Mouse (Mus musculus): ENCODE measurements at regions not wholly inside any gene's neighbourhood (a gene's known extent, or its start where the extent isn't known, plus 50 kb on each side); places are given as distances from the start of the nearest gene placed in this dataset.

DNA sequence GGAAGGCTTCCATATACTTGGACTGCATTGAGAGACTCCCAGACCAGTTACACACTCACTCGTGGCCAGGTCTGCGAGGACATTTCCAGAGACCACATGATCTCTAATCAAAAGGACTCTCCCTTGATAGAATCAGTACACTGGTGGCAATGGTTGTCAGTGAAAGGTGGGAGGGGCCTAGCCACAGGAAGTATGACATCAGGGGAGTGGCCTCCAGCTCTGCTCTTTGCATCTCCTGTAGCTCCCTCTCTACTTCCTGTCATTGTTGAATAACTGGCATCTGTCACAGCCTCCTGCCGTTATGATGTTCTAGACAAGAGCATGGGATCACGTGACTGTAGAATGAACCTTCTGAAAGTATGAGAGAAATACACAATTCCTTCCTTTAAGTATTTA is 164.3 kb upstream of the Cdh4 start:
- H3K4me1 ChIP-seq (replicated peaks; ENCODE audit: control insufficient read depth, insufficient read depth, low read length) = no peaks in the 10 kb centered on the region
- DNase-seq (ENCODE audit: low spot score) = no peak

DNA sequence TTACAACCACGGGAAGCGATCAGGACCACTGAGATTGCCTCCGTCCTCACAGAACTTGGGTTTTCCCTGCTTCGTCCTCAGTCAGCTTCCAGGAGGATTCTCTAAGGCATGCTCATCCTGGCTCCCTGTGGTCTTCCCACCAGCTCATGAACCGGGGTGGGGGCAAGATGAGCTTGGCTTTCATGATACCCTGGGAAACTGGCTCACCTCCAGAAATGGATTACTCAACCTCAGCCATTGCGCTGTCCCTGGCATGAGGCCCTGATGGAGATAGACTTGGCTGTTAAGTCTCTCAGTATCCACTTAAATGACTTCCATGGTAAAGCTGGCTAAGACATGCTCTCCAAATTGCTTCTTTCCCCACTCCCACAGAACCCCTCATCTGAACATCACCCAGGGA is 160.0 kb upstream of the Cdh4 start:
- Histone ChIP-seq H3K27me3 (ENCODE audit: control insufficient read depth, insufficient read depth, low read length) (no peaks in the 10 kb centered on the region), H3K4me3 (replicated peaks; ENCODE audit: low read length) (no peak overlapping the region), H3K27ac (no peak overlapping the region), H3K9ac (no peak overlapping the region), H3K36me3 (replicated peaks; ENCODE audit: control insufficient read depth, insufficient read depth) (no peaks in the 10 kb centered on the region), H3K4me2 (replicated peaks) (no peak overlapping the region), H3K9me3 (ENCODE audit: control insufficient read depth, low read length) (no peaks in the 10 kb centered on the region), H3K4me1 (replicated peaks; ENCODE audit: control insufficient read depth, insufficient read depth, low read length) (no peaks in the 10 kb centered on the region)
- DNase-seq (ENCODE audit: low spot score) (no peak), ATAC-seq (ENCODE audit: low FRiP score) (no peak)
- 69% methylated on average over 6 of the region's 6 CpGs for WGBS

More for the DNA sequence above, 164.3 kb upstream of the Cdh4 start:
- no peak overlapping the region for H3K27ac ChIP-seq
- H3K4me2 ChIP-seq (replicated peaks) = no peak overlapping the region
- no peak overlapping the region for H3K4me3 ChIP-seq (replicated peaks; ENCODE audit: low read length)
- H3K27me3 ChIP-seq (ENCODE audit: control insufficient read depth, insufficient read depth, low read length) = no peaks in the 10 kb centered on the region
- no peaks in the 10 kb centered on the region for H3K9me3 ChIP-seq (ENCODE audit: control insufficient read depth, low read length)
- no peak for ATAC-seq (ENCODE audit: low FRiP score)
- WGBS = 83% methylated on average over 4 of the region's 4 CpGs
- no peak overlapping the region for H3K9ac ChIP-seq
- no peaks in the 10 kb centered on the region for H3K36me3 ChIP-seq (replicated peaks; ENCODE audit: control insufficient read depth, insufficient read depth)

DNA sequence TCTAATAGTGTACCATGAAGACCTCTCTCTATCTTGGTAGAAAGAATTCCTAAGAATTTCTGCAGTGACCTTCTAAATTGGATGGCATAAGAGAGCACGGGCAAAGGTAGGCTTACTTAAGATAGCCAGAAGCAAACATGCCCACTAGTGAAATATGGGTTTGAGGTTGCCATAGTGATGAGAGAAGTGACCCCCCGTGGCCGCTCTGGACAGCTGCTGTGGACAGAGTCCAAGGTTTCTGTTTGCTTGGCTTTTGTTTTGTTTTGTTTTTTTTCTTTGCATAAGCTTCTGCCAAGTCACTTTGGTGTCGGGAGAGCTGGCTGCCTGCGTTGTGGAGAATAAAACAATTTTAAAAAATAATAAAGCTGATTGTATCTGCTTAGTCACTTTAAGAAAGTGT is 151.8 kb upstream of the Cdh4 start:
- ATAC-seq (ENCODE audit: low FRiP score) (no peak), DNase-seq (ENCODE audit: low spot score) (no peak)
- Histone ChIP-seq H3K4me1 (replicated peaks; ENCODE audit: control insufficient read depth, insufficient read depth, low read length) (peaks cover 37% of the 10 kb centered on the region), H3K4me2 (replicated peaks) (no peak overlapping the region), H3K27ac (no peak overlapping the region), H3K4me3 (replicated peaks; ENCODE audit: low read length) (no peak overlapping the region), H3K36me3 (replicated peaks; ENCODE audit: control insufficient read depth, insufficient read depth) (no peaks in the 10 kb centered on the region), H3K9ac (no peak overlapping the region), H3K9me3 (ENCODE audit: control insufficient read depth, low read length) (no peaks in the 10 kb centered on the region), H3K27me3 (ENCODE audit: control insufficient read depth, insufficient read depth, low read length) (no peaks in the 10 kb centered on the region)
- 37% methylated on average over 5 of the region's 5 CpGs for WGBS

DNA sequence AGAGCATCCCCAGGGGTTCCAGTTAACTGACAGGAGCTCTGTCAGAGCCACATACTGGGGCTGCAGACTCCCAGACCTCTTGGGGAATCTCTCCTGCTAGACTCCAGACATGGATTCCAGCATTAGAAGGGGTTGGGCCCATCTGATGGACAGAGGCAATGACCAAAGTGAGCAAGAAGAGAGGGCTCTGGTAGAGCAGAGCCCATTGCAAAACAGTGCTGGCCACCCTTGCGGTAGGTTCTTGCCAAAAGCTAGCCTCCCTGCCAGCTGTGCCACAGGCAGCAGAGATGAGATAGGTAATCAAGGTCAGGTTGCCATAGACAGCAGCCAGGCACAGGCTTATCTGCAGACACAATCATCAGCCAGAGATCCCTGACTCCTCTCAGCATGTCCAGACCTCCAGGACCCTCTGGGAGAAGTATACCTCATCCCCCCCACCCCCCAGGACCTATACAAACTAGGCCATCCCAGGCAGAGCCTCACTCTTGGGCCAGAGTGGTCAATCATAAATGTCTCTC is 151.1 kb upstream of the Cdh4 start:
- Histone ChIP-seq H3K27ac (no peak overlapping the region), H3K4me2 (replicated peaks) (no peak overlapping the region), H3K4me3 (replicated peaks; ENCODE audit: low read length) (no peak overlapping the region), H3K27me3 (ENCODE audit: control insufficient read depth, insufficient read depth, low read length) (no peaks in the 10 kb centered on the region), H3K4me1 (replicated peaks; ENCODE audit: control insufficient read depth, insufficient read depth, low read length) (peaks cover 37% of the 10 kb centered on the region), H3K9ac (no peak overlapping the region), H3K9me3 (ENCODE audit: control insufficient read depth, low read length) (no peaks in the 10 kb centered on the region), H3K36me3 (replicated peaks; ENCODE audit: control insufficient read depth, insufficient read depth) (no peaks in the 10 kb centered on the region)
- WGBS = 92% methylated on average over 1 of the region's 1 CpGs
- ATAC-seq (ENCODE audit: low FRiP score) = no peak
- DNase-seq (ENCODE audit: low spot score) = no peak

DNA sequence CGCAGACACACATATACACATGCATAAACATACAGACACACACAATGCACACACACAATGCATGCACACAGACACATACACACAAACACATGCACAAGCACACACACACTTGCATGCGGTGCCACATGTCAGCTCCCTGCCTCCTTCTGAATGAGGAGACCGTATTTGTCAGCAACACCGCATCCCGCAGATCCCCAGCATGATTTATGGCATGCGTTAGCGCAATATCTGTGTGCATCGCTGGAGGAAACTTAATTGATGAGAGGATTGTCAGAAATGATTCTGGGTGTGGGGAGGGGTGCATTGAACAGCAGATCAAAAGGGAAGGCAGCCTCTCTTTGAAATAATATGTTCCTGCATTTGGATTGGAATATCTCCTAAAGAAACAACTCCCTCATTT is 150.3 kb upstream of the Cdh4 start:
- DNase-seq (ENCODE audit: low spot score) = peak; percentile 44
- no peak for ATAC-seq (ENCODE audit: low FRiP score)
- 48% methylated on average over 8 of the region's 8 CpGs for WGBS

DNA sequence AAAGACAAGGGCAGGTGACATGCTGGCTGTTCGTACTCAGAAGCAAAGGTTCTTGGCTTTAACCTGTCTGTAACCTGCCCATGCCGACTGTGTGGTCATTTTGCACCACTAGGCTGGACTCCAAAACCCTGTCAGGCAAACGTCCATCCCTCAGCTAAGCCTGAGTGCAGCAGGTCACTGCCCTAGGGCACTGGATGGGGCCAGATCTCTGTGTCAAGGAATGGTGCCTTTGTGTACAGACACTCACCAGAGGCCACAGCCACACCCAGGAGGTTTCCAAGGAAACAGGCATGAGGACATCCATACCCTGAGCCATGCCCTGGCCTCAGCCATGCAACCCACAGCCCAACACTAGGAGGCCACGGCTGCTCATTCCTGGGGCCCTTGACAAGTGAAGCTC is 149.7 kb upstream of the Cdh4 start:
- Histone ChIP-seq H3K27me3 (ENCODE audit: control insufficient read depth, insufficient read depth, low read length) (no peaks in the 10 kb centered on the region), H3K27ac (peak overlapping the region; percentile 57), H3K4me1 (replicated peaks; ENCODE audit: control insufficient read depth, insufficient read depth, low read length) (peaks cover 40% of the 10 kb centered on the region), H3K9me3 (ENCODE audit: control insufficient read depth, low read length) (no peaks in the 10 kb centered on the region), H3K9ac (no peak overlapping the region), H3K36me3 (replicated peaks; ENCODE audit: control insufficient read depth, insufficient read depth) (no peaks in the 10 kb centered on the region), H3K4me2 (replicated peaks) (no peak overlapping the region), H3K4me3 (replicated peaks; ENCODE audit: low read length) (no peak overlapping the region)
- WGBS = 35% methylated on average over 4 of the region's 4 CpGs
- ATAC-seq (ENCODE audit: low FRiP score) = peak; percentile 16; the same call in 1 of the 2 replicates
- DNase-seq (ENCODE audit: low spot score) = no peak

More for the DNA sequence above, 150.3 kb upstream of the Cdh4 start:
- H3K9me3 ChIP-seq (ENCODE audit: control insufficient read depth, low read length) = no peaks in the 10 kb centered on the region
- no peak overlapping the region for H3K4me3 ChIP-seq (replicated peaks; ENCODE audit: low read length)
- no peaks in the 10 kb centered on the region for H3K27me3 ChIP-seq (ENCODE audit: control insufficient read depth, insufficient read depth, low read length)
- H3K27ac ChIP-seq = 0 out of 2 replicates have a peak overlapping the region, but pooled peaks have one; percentile 57
- H3K4me2 ChIP-seq (replicated peaks) = no peak overlapping the region
- H3K9ac ChIP-seq = no peak overlapping the region
- no peaks in the 10 kb centered on the region for H3K36me3 ChIP-seq (replicated peaks; ENCODE audit: control insufficient read depth, insufficient read depth)
- H3K4me1 ChIP-seq (replicated peaks; ENCODE audit: control insufficient read depth, insufficient read depth, low read length) = peaks cover 38% of the 10 kb centered on the region

DNA sequence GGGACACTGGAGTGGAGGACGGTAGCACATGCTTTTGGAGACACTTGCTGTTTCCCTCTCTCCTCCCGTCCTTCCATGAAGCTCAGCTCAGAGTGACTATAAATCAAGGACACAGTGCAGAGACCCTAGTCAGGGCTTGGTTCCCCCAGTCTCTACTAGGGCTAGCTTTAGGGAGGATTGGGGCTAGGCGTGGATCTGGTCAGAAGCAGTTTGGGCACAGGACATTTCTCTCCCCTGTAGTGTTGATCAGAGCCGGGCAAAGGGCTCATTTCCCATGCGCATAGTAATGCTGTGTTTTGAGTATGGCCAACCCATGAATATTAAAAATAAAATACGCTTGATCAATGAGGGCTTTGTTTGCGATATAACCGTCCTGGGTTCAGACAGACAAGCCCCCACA is 149.1 kb upstream of the Cdh4 start:
- WGBS = 31% methylated on average over 8 of the region's 8 CpGs
- H3K4me3 ChIP-seq (replicated peaks; ENCODE audit: low read length) = no peak overlapping the region
- H3K27me3 ChIP-seq (ENCODE audit: control insufficient read depth, insufficient read depth, low read length) = no peaks in the 10 kb centered on the region
- H3K36me3 ChIP-seq (replicated peaks; ENCODE audit: control insufficient read depth, insufficient read depth) = no peaks in the 10 kb centered on the region
- ATAC-seq (ENCODE audit: low FRiP score) (peak; percentile 25; the same call in 1 of the 2 replicates), DNase-seq (ENCODE audit: low spot score) (no peak)
- peaks cover 40% of the 10 kb centered on the region for H3K4me1 ChIP-seq (replicated peaks; ENCODE audit: control insufficient read depth, insufficient read depth, low read length)
- no peak overlapping the region for H3K9ac ChIP-seq
- H3K27ac ChIP-seq = peak overlapping the region; percentile 57
- H3K4me2 ChIP-seq (replicated peaks) = no peak overlapping the region
- no peaks in the 10 kb centered on the region for H3K9me3 ChIP-seq (ENCODE audit: control insufficient read depth, low read length)

DNA sequence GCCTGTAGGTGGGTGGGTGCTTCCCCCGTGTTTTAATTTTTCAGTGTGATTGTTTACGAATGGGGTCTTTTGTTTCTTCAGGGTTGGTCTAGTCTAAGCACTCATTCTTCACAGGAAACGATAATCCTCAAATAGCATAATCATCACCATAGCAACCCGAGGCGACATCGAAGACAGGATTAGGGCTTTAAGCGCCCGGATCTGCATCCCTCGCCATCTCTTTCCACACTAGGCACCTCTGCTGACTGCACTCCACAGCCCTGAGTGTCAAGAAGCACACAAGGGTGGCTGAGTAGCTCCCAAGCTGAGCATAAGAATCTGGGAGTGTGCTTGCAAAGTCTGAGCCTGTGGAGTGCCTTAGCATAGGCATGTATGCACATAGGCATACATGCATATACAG is 145.2 kb upstream of the Cdh4 start:
- Histone ChIP-seq H3K36me3 (replicated peaks; ENCODE audit: control insufficient read depth, insufficient read depth) (no peaks in the 10 kb centered on the region), H3K27me3 (ENCODE audit: control insufficient read depth, insufficient read depth, low read length) (no peaks in the 10 kb centered on the region), H3K9me3 (ENCODE audit: control insufficient read depth, low read length) (no peaks in the 10 kb centered on the region), H3K4me2 (replicated peaks) (no peak overlapping the region), H3K4me1 (replicated peaks; ENCODE audit: control insufficient read depth, insufficient read depth, low read length) (peaks cover 26% of the 10 kb centered on the region), H3K4me3 (replicated peaks; ENCODE audit: low read length) (no peak overlapping the region), H3K27ac (no peak overlapping the region), H3K9ac (no peak overlapping the region)
- DNase-seq (ENCODE audit: low spot score) = no peak
- WGBS = 28% methylated on average over 9 of the region's 9 CpGs
- peak; percentile 46; the same call in 1 of the 2 replicates for ATAC-seq (ENCODE audit: low FRiP score)

DNA sequence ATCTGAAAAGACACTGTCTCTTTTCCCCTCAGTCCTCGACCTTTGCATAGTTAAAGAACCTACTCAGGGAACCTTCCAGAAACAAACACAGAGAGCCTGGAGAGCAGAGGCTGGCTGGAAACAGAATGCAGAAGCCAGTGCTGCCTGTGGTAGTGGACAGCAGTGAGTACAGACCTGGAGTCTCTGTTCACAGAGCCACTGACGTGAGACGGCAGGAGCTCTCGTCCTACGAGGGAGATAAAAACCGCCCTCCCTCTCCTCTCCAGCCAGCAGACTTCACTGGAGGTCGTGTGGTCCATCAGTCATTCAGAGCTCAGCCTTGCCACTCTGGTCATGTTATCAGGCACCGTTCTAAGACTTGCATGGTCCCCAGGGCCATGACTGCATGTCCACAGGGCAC is 138.5 kb upstream of the Cdh4 start:
- DNase-seq (ENCODE audit: low spot score) (no peak), ATAC-seq (ENCODE audit: low FRiP score) (no peak)
- Histone ChIP-seq H3K4me1 (replicated peaks; ENCODE audit: control insufficient read depth, insufficient read depth, low read length) (peaks cover 18% of the 10 kb centered on the region), H3K4me2 (replicated peaks) (no peak overlapping the region), H3K9me3 (ENCODE audit: control insufficient read depth, low read length) (no peaks in the 10 kb centered on the region), H3K4me3 (replicated peaks; ENCODE audit: low read length) (no peak overlapping the region), H3K27me3 (ENCODE audit: control insufficient read depth, insufficient read depth, low read length) (no peaks in the 10 kb centered on the region; the same call in 1 of the 2 replicates), H3K27ac (no peak overlapping the region), H3K36me3 (replicated peaks; ENCODE audit: control insufficient read depth, insufficient read depth) (no peaks in the 10 kb centered on the region), H3K9ac (no peak overlapping the region)
- 38% methylated on average over 8 of the region's 8 CpGs for WGBS

Measured in hindbrain, embryonic 14.5 days (tissue).